Mouse (Mus musculus) neural tube, embryonic 14.5 days (tissue): Measurements from ENCODE around the gene Ern1. TPM values are rescaled to one million over a fixed set of nuclear protein-coding genes. Genes with fewer than 3 reads are reported as not detected.

ENCODE experiments used
- ATAC-seq: fragments of 200-750 bp; cut with Nextera tagmentation; 2 replicates; pipeline ENCODE4 v1.8.0; 2017; ENCODE audit warnings: low read depth, mild to moderate bottlenecking, moderate TSS enrichment, moderate library complexity
- H3K27ac ChIP-seq: fragments of 300-500 bp; sonication (generic); 2 replicates; pipeline ENCODE4 v1.5.1; 2014; ENCODE audit warnings: low read depth, mild to moderate bottlenecking, control low read depth, low read length, moderate library complexity, mixed read lengths
- H3K27me3 ChIP-seq: fragments of 300-500 bp; sonication (generic); 2 replicates; pipeline ENCODE4 v1.6.1; 2014; ENCODE audit warnings: low read length; ENCODE audit not compliant: control insufficient read depth, insufficient read depth
- H3K36me3 ChIP-seq: fragments of 300-500 bp; sonication (generic); 2 replicates; pipeline ENCODE4 v1.6.1; 2014; ENCODE audit warnings: low read length, mixed read lengths; ENCODE audit not compliant: control insufficient read depth, insufficient read depth
- H3K4me1 ChIP-seq: fragments of 300-500 bp; sonication (generic); 2 replicates; pipeline ENCODE4 v1.6.1; 2014; ENCODE audit warnings: low read length; ENCODE audit not compliant: control insufficient read depth, insufficient read depth
- H3K4me2 ChIP-seq: fragments of 300-500 bp; sonication (generic); 2 replicates; pipeline ENCODE4 v1.6.1; 2014; ENCODE audit warnings: mild to moderate bottlenecking, low read depth, low read length, control low read depth
- H3K4me3 ChIP-seq: fragments of 300-500 bp; sonication (generic); 2 replicates; pipeline ENCODE4 v1.5.1; 2014; ENCODE audit warnings: low read depth, low read length, control low read depth, mixed read lengths
- H3K9ac ChIP-seq: fragments of 300-500 bp; sonication (generic); replicated peaks from 2 replicates; pipeline ENCODE4 v1.6.1; 2014; ENCODE audit warnings: low read depth, mild to moderate bottlenecking, control low read depth, low read length, mixed read lengths
- H3K9me3 ChIP-seq: fragments of 300-500 bp; sonication (generic); 2 replicates; pipeline ENCODE4 v1.6.1; 2016; ENCODE audit warnings: low read length; ENCODE audit not compliant: control insufficient read depth
- WGBS: fragments of 180-500 bp; shearing (Covaris S2); extraction: QIAGEN DNeasy Blood & Tissue Kit; methylation state at CpG from one replicate; pipeline ENCODE4 v1.1.7; 2014; 5-methylcytosine and 5-hydroxymethylcytosine counted together
- polyA plus RNA-seq: library from polyadenylated mRNA; unstranded; fragments of >200 nt; fragmentation: Nextera tagmentation; extraction: Ambion mirVana; gene quantifications from 2 replicates; pipeline ENCODE4 v1.2.1, GENCODE M21; 2014

Gene Ern1
- polyA plus RNA-seq, 1 experiment from 2014 or later: 7.6 TPM

- H3K9me3 ChIP-seq: no peaks in the 10 kb centered on the region
- H3K36me3 ChIP-seq: 0 out of 2 replicates have a peak, but pooled peaks cover 3% of the 10 kb centered on the region
- no peak overlapping the region for H3K4me3 ChIP-seq
- H3K27me3 ChIP-seq: no peaks in the 10 kb centered on the region
- no peak overlapping the region for H3K9ac ChIP-seq
- ATAC-seq: peak; percentile 70; the same call in 1 of the 2 replicates
- H3K4me2 ChIP-seq: no peak overlapping the region
- H3K27ac ChIP-seq: no peak overlapping the region
- no peaks in the 10 kb centered on the region for H3K4me1 ChIP-seq
- 46% methylated on average over 4 of the region's 4 CpGs for WGBS
Observed at GRCm38 (mm10) chr11:106418622-106419196, 68.9 kb downstream of the Ern1 start.

- no peak for ATAC-seq
- Histone ChIP-seq H3K36me3 (0 out of 2 replicates have a peak, but pooled peaks cover 3% of the 10 kb centered on the region), H3K9ac (no peak overlapping the region), H3K27ac (no peak overlapping the region), H3K4me2 (no peak overlapping the region), H3K4me3 (no peak overlapping the region), H3K4me1 (no peaks in the 10 kb centered on the region), H3K9me3 (no peaks in the 10 kb centered on the region), H3K27me3 (no peaks in the 10 kb centered on the region)
- 85% methylated on average over 2 of the region's 2 CpGs for WGBS
Observed at GRCm38 (mm10) chr11:106417860-106418259, 69.8 kb downstream of the Ern1 start.

GRCm38 (mm10) chr11:106416331-106416730, 71.3 kb downstream of the Ern1 start:
- WGBS: 77% methylated on average over 3 of the region's 3 CpGs
- H3K4me1 ChIP-seq: no peaks in the 10 kb centered on the region
- no peak overlapping the region for H3K4me2 ChIP-seq
- no peaks in the 10 kb centered on the region for H3K27me3 ChIP-seq
- no peaks in the 10 kb centered on the region for H3K9me3 ChIP-seq
- H3K9ac ChIP-seq: no peak overlapping the region
- peaks cover 6% of the 10 kb centered on the region; the same call in 1 of the 2 replicates for H3K36me3 ChIP-seq
- no peak overlapping the region for H3K4me3 ChIP-seq
- H3K27ac ChIP-seq: no peak overlapping the region
- no peak for ATAC-seq

- Histone ChIP-seq H3K27me3 (no peaks in the 10 kb centered on the region), H3K4me2 (no peak overlapping the region), H3K9ac (no peak overlapping the region), H3K27ac (no peak overlapping the region), H3K9me3 (no peaks in the 10 kb centered on the region), H3K4me3 (no peak overlapping the region), H3K36me3 (peaks cover 7% of the 10 kb centered on the region; the same call in 1 of the 2 replicates), H3K4me1 (no peaks in the 10 kb centered on the region)
- WGBS: 89% methylated on average over 3 of the region's 3 CpGs
- ATAC-seq: no peak
Observed at GRCm38 (mm10) chr11:106412641-106413360, 74.9 kb downstream of the Ern1 start.

- H3K36me3 ChIP-seq: peaks cover 15% of the 10 kb centered on the region
- 82% methylated on average over 2 of the region's 2 CpGs for WGBS
- no peak for ATAC-seq
Observed at GRCm38 (mm10) chr11:106411157-106411556, 76.5 kb downstream of the Ern1 start.

GRCm38 (mm10) chr11:106410507-106410906, 77.1 kb downstream of the Ern1 start:
- H3K9me3 ChIP-seq: no peaks in the 10 kb centered on the region
- peaks cover 20% of the 10 kb centered on the region for H3K36me3 ChIP-seq
- H3K4me1 ChIP-seq: no peaks in the 10 kb centered on the region
- ATAC-seq: no peak
- no peak overlapping the region for H3K27ac ChIP-seq
- H3K27me3 ChIP-seq: no peaks in the 10 kb centered on the region
- H3K9ac ChIP-seq: no peak overlapping the region
- WGBS: 89% methylated on average over 3 of the region's 3 CpGs
- no peak overlapping the region for H3K4me3 ChIP-seq
- H3K4me2 ChIP-seq: no peak overlapping the region

More at GRCm38 (mm10) chr11:106411157-106411556, 76.5 kb downstream of the Ern1 start:
- H3K4me2 ChIP-seq: no peak overlapping the region
- no peak overlapping the region for H3K4me3 ChIP-seq
- no peaks in the 10 kb centered on the region for H3K9me3 ChIP-seq
- H3K27ac ChIP-seq: no peak overlapping the region
- H3K4me1 ChIP-seq: no peaks in the 10 kb centered on the region
- H3K9ac ChIP-seq: no peak overlapping the region
- H3K27me3 ChIP-seq: no peaks in the 10 kb centered on the region

GRCm38 (mm10) chr11:106410011-106410410, 77.6 kb downstream of the Ern1 start:
- Histone ChIP-seq H3K9ac (no peak overlapping the region), H3K4me1 (no peaks in the 10 kb centered on the region), H3K4me2 (no peak overlapping the region), H3K9me3 (no peaks in the 10 kb centered on the region), H3K4me3 (no peak overlapping the region), H3K27me3 (no peaks in the 10 kb centered on the region), H3K36me3 (peaks cover 22% of the 10 kb centered on the region), H3K27ac (no peak overlapping the region)
- no peak for ATAC-seq
- WGBS: 79% methylated on average over 4 of the region's 4 CpGs

GRCm38 (mm10) chr11:106398481-106398880, 89.2 kb downstream of the Ern1 start:
- 95% methylated on average over 8 of the region's 8 CpGs for WGBS
- no peak overlapping the region for H3K4me2 ChIP-seq
- no peaks in the 10 kb centered on the region for H3K27me3 ChIP-seq
- no peak for ATAC-seq
- H3K4me1 ChIP-seq: no peaks in the 10 kb centered on the region
- H3K27ac ChIP-seq: no peak overlapping the region
- no peak overlapping the region for H3K9ac ChIP-seq
- H3K9me3 ChIP-seq: no peaks in the 10 kb centered on the region
- H3K36me3 ChIP-seq: peaks cover 18% of the 10 kb centered on the region
- H3K4me3 ChIP-seq: no peak overlapping the region

GRCm38 (mm10) chr11:106397656-106398055, 90.0 kb downstream of the Ern1 start:
- H3K36me3 ChIP-seq: peaks cover 18% of the 10 kb centered on the region
- WGBS: 89% methylated on average over 3 of the region's 3 CpGs
- H3K27me3 ChIP-seq: no peaks in the 10 kb centered on the region
- H3K4me1 ChIP-seq: no peaks in the 10 kb centered on the region
- no peak for ATAC-seq
- no peak overlapping the region for H3K9ac ChIP-seq
- H3K27ac ChIP-seq: no peak overlapping the region
- no peak overlapping the region for H3K4me3 ChIP-seq
- H3K4me2 ChIP-seq: no peak overlapping the region
- no peaks in the 10 kb centered on the region for H3K9me3 ChIP-seq
